Mouse (Mus musculus) right cerebral cortex, postnatal 25 days (tissue): ENCODE measurements at regions not wholly inside any gene's neighbourhood (a gene's known extent, or its start where the extent isn't known, plus 50 kb on each side); places are given as distances from the start of the nearest gene placed in this dataset.
"Not testable (repeated sequence)": the region's sequence is repeated elsewhere in the genome, so short reads cannot be mapped to it uniquely, and the experiment has no call there.

Source experiments
- DNase-seq: peaks from one replicate; pipeline ENCODE4 v3.0.0; 2022

- no peak for DNase-seq
Observed at GRCm38 (mm10) chr9:115426682-115427081, 116.5 kb upstream of the Stt3b start.

- DNase-seq: no peak
Observed at GRCm38 (mm10) chr9:115430271-115430670, 120.0 kb upstream of the Stt3b start.

- no peak for DNase-seq
Observed at GRCm38 (mm10) chr9:115434696-115435095, 124.5 kb upstream of the Stt3b start.

GRCm38 (mm10) chr9:115436301-115436700 is 126.1 kb upstream of the Stt3b start:
- no peak for DNase-seq

GRCm38 (mm10) chr9:115438234-115438633 is 128.0 kb upstream of the Stt3b start:
- DNase-seq: not testable (repeated sequence)

GRCm38 (mm10) chr9:115446681-115447080 is 136.5 kb upstream of the Stt3b start:
- no peak for DNase-seq

GRCm38 (mm10) chr9:115450741-115451320 is 140.6 kb upstream of the Stt3b start:
- DNase-seq: no peak

- no peak for DNase-seq
Observed at GRCm38 (mm10) chr9:115454771-115455170, 144.6 kb upstream of the Stt3b start.

GRCm38 (mm10) chr9:115456121-115456520 is 145.9 kb upstream of the Stt3b start:
- DNase-seq: no peak

- DNase-seq: no peak
Observed at GRCm38 (mm10) chr9:115456638-115457037, 146.4 kb upstream of the Stt3b start.

- no peak for DNase-seq
Observed at GRCm38 (mm10) chr9:115457889-115458710, 147.9 kb upstream of the Stt3b start.

- DNase-seq: not testable (repeated sequence)
Observed at GRCm38 (mm10) chr9:115459075-115459474, 148.9 kb upstream of the Stt3b start.

- no peak for DNase-seq
Observed at GRCm38 (mm10) chr9:115465326-115465725, 155.1 kb upstream of the Stt3b start.

- DNase-seq: no peak
Observed at GRCm38 (mm10) chr9:115468641-115469040, 158.4 kb upstream of the Stt3b start.

- DNase-seq: no peak
Observed at GRCm38 (mm10) chr9:115471582-115471981, 161.4 kb upstream of the Stt3b start.

- no peak for DNase-seq
Observed at GRCm38 (mm10) chr9:115473037-115473436, 162.8 kb upstream of the Stt3b start.

GRCm38 (mm10) chr9:115473847-115474246 is 163.6 kb upstream of the Stt3b start:
- no peak for DNase-seq

GRCm38 (mm10) chr9:115474342-115474741 is 164.1 kb upstream of the Stt3b start:
- DNase-seq: no peak

- no peak for DNase-seq
Observed at GRCm38 (mm10) chr9:115476205-115476604, 166.0 kb upstream of the Stt3b start.

GRCm38 (mm10) chr9:115477556-115478220 is 167.5 kb upstream of the Stt3b start:
- DNase-seq: no peak

- no peak for DNase-seq
Observed at GRCm38 (mm10) chr9:115478946-115479345, 168.7 kb upstream of the Stt3b start.

- no peak for DNase-seq
Observed at GRCm38 (mm10) chr9:115481176-115481575, 171.0 kb upstream of the Stt3b start.

GRCm38 (mm10) chr9:115483024-115483423 is 172.8 kb upstream of the Stt3b start:
- DNase-seq: no peak

- DNase-seq: no peak
Observed at GRCm38 (mm10) chr9:115483721-115484120, 173.5 kb upstream of the Stt3b start.
